Mouse (Mus musculus): ENCODE measurements at regions not wholly inside any gene's neighbourhood (a gene's known extent, or its start where the extent isn't known, plus 50 kb on each side); places are given as distances from the start of the nearest gene placed in this dataset.

DNA sequence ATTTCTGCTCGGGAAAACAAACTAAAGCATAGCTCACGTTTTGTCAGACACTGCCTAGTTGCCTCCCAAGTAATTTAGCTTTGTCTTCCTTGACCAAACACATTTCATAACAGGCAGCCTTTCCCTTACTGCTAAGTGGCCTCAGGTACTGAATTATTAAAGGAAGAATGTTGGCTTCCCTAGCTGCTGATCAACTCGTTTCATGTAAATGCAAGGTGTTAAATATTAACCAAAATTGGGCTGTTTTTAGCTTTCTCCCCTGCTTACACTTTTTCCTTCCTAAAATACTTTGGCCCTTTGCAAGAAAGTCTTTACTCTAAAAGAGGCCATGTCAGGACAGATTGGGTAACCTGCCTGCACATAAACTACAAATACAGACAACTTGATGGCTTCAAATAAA lies 265.4 kb downstream of the Pmp22 start:
- DNase-seq (ENCODE audit: low read depth, low spot score) = no peak

DNA sequence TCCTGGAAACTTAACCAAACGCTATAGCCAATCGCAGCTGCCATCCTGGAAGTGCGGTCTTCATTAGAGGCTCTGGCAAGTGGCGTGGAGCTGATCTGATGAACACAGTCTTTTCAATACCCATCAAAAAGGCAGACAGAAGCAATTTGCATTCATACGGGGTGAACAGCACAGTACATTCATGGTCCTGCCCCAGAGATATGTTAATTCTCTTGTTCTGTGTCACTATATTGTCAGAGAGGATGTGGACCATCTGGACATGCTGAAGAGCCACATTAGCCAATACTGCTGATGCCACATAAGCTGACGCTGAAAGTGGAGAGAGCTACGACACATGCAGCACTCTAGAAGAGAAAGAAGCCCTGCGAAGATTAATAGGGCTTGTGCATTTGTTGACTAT lies 267.6 kb downstream of the Pmp22 start:
- peak; percentile 22 for DNase-seq (ENCODE audit: low read depth, low spot score)

DNA sequence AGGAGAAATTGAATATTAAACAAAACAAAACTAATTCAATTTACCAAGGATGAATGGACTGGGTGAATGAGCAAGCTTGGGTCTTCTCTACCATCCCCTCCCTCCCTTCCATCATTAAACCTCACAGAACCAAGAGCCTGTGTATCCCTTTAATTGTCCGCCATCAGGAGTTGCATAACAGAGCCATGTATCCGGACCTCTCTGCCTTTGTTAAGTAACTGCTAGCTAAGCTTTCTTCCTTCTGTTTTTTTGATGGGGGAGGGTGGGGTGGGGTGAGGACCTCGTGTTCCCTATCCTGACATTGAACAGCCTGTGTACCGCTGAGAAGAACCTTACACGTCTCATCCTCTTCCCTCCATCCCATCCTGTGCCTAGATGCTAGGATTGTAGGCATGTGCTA lies 274.0 kb downstream of the Pmp22 start:
- no peak for DNase-seq (ENCODE audit: low read depth, low spot score)

DNA sequence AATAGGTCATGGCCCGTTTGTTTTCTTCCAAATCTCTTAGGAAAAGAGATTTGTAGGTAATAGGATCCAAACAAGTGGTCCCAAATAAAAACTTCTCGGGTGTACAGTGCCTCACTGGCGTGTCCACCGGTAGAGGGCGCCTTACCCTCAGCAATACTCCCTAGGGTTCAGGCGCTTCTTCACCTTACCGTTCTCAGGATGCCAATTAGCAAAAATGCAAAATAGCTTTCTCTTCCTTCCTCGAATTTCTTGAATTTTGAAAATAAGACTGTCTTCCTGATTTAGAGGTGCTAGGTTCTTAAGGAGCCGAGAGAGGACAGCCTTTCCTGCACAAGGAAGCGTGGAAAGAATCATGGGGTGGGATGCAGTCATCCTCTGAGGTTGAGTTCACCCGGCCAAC lies 275.9 kb downstream of the Pmp22 start:
- DNase-seq (ENCODE audit: low read depth, low spot score) = peak; percentile 77

DNA sequence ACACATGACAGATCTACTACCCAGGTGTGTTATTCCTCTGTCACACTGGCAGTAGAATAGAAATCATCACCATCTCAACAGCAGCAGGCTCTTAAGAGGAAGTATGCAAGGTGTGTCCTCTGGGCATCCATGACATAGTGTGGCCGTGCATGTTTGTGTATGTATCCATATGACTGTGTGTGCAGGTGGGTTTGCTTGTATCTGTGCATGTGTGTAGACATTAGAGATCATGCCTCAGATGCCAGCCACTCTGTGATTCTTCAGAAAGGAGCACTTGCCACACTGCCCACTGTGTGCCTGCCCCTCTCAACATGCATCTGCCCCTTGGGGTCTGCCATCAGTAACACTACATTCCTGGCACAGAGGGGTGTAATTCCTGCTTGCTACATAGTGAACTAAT lies 280.6 kb downstream of the Pmp22 start:
- no peak for DNase-seq (ENCODE audit: low read depth, low spot score)

DNA sequence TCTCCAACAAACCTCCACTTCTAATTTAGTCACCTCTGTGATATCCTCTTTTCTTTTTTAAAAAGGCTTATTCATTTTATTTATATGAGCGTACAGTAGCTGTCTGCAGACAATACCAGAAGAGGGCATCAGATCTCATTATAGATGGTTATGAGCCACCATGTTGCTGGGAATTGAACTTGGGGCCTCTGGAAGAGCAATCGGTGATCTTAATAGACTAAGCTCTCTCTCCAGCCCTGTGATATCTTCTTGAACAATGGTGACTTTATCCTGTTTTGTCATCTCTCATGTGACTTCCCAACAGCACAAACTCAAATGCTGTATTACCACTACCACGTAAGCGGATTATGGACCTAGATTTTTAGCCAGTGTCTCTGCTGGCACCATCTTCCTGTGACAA lies 282.1 kb downstream of the Pmp22 start:
- DNase-seq (ENCODE audit: low read depth, low spot score) = no peak

DNA sequence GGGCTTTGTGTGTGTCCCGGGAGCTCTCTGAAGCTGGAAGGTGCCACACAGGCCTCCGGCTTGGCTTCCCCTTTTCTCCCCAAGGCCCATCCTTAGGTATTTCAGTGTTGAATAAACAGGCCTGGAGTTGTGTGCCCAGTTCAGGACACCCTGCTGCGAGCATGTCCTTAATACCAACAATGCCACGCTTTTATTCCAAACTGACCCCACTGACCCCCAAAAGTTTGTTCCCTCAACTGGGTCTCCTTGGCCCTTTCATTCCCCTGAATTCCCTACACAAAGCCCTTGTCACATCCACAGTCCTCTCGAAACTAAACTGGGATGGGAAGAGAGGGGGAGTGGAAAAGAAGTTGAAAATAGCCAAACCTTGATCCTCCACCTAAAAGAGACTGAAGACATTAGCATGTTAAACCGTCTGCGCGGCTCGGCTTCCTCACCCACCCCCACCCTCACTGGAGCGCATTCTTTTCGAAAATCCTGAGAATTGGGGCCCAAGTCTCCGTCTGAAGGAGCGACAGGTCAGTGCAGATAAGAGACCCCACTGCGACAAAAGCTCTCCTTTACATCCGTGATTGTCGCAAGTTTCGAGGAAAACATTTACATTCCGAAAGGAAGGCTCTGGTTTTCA lies 283.7 kb downstream of the Pmp22 start:
- peak; percentile 81 for DNase-seq (ENCODE audit: low read depth, low spot score)

DNA sequence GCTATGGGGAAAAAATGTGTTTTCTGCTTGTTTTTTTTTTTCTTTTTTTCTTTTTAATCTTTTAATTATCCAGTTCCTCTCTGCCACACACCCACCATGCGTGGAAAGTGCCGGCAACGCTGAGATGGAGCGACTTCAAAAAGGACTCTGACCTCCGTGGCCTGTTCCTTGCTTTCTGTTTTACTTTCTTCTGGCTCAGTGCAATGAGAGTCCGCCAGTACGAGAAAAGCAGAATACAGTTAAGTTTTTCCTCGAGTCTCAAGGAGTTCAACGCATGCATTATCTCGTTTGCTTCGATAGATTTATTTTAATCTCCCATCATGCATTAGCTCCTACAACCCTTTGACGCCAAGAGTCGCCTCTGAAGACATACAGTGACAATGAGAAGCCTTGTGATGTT lies 284.3 kb downstream of the Pmp22 start:
- DNase-seq (ENCODE audit: low read depth, low spot score) = peak; percentile 20

DNA sequence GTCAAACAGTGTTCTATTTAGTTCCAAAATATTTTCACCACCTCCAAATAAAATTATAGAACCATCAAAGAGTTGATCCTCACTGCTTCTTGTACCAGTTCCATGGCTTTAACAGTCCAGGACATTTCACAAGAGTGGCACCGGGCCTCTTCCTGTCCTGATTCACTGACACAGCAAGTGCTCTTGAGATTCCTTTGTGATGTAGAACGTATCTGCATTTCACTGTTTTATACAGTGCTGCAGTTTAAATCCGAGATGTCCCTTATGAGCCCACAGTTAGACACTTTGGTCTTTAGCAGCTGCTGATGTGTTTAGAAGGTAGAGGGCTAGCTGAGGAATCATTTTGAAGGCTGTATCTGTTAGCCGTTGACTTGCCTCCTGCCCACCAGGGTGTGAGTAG lies 284.8 kb downstream of the Pmp22 start:
- DNase-seq (ENCODE audit: low read depth, low spot score) = no peak

DNA sequence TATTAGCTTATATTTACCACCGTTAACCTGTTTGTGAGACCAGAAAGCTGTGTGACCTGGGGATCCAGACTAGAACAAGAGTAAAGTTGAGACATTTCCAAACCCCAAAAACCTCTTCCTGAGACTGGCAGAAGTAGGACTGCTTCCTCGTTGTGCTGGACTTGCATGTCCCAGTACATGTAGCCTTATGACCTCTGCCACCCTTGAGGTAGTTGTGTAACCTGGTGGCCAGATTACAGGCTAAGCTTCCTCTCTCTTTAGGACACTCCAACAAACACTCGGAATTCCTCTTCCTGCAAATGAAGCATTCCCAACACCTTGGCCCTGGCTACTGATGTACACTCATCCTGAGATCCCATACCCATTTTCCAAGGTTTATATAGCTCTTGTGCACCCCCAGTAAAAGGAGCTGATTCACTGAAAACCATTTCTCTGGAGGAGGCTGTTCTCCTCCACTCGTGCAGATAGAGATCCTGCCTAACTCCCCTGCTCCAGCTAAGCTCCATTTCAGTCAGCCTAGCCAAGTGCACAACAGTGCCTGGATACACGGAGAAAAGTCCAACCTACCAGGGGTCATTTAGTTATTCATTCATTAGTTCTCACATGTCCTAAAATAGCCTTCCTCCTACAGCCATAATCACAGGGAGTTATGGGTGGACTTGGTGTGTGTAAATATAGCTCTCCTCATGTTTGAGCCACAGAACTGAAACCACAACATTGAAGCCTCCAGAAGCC lies 289.4 kb downstream of the Pmp22 start:
- DNase-seq (ENCODE audit: low read depth, low spot score) = no peak

DNA sequence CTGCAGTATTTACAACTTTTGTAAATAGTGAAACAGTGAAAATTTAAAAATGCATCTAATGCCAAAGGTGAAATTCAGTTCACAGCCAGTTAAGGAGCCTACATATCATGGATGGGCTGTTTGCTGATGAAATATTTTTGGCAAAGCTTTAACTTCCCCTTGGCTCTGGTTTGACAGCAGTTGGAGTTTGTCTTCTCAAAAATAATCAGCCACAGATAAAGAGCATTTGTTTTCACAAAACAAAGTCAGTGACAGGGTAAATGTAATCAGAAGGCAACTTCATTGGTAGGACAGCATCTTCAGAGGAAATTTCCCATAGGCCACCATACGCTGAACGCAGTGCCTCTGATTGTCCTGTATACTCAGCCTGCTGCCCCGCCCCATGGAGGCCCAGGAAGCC lies 291.6 kb downstream of the Pmp22 start:
- no peak for DNase-seq (ENCODE audit: low read depth, low spot score)

DNA sequence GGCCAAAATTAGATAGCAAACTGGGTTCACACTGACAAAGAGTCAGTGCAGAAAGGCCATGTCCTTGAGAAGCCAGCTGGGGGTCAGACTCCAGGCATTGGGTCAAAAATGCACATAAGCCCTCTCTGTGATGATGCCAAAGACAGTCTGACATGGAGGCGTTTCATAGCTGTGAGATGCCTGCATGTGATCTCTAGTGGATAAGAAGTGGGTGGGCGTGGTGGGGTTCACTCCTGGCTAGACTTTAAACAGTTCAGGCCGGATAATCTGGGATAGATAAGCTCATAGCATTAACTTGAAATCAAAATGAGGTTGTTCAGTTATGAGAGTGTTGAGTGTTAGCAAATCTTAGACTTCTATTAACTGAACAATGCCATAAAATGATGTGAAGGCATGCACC lies 293.3 kb downstream of the Pmp22 start:
- DNase-seq (ENCODE audit: low read depth, low spot score) = no peak

DNA sequence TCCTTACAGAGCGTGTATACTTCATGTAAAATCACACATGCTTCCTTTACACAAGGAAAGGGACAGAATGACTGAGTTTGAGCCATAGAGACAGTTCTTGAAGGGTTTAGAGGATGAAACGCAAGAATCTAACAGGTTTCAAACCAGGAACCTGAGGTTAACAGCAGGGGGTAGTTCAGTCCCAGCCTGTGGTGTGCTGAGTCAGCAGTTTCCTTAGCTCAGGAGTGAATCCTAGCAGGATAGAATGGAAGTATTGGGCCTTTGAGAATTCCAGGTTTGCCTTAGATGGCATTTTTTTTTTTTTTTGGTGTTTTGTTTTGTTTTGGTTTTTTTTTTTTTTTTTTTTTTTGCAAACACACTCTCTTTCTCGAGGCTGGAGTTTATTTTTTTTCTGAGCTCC lies 295.5 kb downstream of the Pmp22 start:
- DNase-seq (ENCODE audit: low read depth, low spot score) = no peak

DNA sequence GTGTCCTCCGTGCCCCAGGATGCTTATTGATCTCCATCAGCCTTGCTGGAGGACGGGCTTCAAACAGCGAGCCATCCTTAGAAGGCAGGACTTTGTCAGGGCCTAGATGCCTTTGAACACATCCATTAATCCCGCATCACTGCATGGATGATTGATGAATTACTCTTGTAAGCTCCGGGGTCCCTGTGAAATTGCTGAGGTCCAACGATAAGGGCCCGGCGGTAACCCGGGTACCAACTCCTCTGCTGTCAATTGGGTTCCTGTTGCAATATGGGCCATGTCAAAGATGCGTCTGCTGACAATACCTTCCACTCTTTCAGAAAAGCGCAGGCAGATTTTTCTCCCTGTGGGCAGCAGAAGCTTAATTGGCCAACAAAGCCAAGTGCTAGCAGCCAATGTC lies 297.0 kb downstream of the Pmp22 start:
- DNase-seq (ENCODE audit: low read depth, low spot score) = no peak

DNA sequence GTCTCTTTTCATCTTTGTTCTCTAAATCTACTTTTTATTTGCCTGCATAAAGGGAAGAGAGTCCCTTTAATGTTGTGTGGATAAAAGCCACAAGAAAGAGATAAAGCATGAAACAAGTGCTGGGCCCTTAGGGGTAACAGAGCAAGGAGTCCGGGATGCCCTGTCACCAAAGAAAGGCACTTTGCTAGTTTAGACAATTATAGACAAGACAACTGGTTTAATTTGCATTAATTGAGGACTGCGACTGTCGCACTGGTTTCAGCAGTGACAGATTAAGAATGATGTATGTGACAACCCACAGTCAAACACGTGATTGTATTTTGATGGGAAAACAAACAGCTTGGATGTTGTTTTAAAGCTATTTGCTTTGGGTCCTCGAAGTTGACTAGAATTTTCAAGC lies 325.0 kb downstream of the Pmp22 start:
- DNase-seq (ENCODE audit: low read depth, low spot score) = no peak

DNA sequence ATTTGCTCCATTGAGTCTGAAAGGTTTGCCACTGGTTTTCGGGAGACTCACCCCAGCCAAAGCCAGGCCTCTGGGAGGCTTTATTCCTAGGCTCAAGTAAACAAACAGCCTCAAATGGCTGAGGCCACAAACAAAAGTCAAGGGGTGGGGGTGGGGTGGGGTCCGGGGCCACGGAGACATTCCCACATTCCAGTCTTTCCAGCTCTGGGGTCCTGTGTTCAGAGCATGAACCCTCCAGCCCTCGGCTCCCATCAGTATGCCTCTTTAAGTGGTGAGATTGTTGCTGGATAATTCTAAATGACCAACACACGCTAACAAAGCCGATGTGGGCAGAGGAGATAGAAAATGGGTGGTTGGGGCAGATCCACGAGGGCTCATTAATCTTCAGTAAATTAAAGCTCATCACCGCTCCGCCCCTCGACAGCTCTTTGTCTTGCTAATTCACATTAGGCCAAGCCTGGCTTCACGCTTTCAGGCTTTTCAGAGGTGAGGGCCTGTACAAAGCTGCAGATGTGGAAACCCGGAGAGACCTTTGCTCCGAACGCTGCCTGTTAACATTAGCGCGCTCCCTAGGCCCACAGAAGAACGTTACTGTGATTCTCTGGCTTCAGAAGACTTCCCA lies 326.2 kb downstream of the Pmp22 start:
- peak; percentile 71 for DNase-seq (ENCODE audit: low read depth, low spot score)

DNA sequence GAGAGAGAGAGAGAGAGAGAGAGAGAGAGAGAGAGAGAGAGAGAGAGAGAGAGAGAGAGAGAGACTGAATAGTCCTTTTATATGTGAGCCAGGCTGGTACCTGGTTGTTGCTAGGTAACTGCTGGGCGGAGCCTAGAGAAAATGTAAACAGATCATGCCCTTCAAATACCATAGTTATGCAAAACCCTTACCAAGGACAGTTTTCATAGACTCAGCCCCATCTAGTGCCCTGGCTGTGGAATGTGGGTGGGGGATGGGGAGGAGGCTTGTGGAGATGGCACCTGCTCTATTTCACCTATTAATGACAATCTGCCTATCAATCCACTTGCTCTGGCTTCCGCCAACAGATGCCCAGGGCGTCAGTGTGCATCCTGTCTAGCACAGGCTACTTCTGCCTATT lies 327.6 kb downstream of the Pmp22 start:
- no peak for DNase-seq (ENCODE audit: low read depth, low spot score)

DNA sequence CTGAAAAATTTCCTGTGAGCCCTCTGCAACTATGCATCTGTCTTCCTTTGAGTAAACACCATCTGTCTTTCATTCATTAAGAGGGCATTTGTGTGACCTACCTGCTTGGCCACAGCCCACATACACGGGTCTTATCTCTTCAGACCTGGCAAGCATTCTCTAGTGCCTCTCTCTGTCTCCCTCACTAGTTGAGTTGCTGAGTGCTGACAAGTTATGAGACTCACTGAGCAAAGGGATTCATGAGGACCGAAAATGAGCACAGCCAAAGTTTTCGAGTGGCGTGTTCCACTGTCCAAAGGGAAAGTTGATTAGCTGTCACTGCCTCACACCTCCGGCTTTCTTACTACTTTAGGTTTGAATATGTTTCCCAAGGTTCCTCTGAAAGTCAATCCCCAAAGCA lies 328.5 kb downstream of the Pmp22 start:
- no peak for DNase-seq (ENCODE audit: low read depth, low spot score)

DNA sequence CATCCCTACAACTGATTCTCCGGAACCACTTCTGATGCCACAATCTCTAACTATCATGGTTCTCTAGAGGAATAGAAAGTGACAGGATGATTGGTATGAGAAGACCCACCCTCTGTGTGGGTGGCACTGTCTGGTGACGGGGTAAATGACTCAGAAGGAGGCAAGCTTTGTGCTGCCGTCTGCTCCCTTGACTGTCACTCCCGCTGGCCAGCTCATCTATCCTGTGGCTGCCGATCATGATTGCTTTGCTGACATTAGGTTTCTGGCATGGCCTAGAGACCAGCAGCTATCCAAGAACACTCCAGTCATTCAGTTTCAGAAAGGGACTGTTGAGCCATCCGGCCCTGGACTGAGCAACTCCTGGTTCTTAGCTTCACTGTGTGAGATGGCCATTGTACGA lies 331.4 kb downstream of the Pmp22 start:
- no peak for DNase-seq (ENCODE audit: low read depth, low spot score)

DNA sequence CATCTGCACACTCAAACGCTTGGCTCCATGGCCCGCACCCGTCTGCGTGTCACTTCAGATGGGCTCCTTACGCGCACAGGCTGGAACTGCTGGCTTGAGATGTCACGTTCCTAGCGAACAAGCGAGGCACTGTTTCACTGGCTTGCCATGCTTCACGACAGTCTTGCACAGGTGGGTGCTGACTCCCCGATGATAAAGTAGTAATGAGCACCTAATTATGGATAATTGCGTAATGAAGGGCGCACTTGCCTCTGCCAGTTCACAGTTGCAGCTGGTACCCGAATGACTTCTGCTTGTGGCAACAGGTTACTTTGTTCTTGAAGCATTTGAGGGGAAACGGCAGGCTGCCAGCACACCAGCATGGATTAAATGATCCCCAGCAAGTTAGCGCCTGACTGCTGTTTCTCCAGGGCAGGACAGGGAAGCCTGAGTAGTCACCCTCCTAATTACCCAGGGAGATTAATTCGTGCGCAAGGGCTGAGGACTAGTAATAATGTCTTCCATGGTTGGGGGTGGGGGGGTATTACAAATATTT lies 335.1 kb downstream of the Pmp22 start:
- DNase-seq (ENCODE audit: low read depth, low spot score) = no peak

DNA sequence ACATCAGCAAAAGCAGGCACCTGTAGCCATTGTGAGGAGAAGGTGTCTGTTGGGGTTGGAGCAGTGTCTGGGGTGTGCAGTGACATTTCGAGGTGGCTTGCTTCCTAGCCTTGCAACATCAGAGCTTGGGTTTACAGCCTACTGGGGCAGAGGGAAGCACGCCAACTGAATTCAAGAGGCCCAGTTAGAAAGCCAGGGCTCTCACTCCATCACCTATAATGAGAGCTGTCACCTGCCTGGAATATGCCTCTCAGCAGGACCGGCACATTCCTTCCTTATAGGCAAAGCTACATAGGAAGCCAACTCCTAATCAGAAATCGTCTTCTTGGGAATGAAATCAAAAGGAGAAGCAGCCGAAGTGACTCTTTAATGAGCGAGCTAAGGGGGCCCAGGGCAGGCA lies 337.2 kb downstream of the Pmp22 start:
- DNase-seq (ENCODE audit: low read depth, low spot score) = no peak

DNA sequence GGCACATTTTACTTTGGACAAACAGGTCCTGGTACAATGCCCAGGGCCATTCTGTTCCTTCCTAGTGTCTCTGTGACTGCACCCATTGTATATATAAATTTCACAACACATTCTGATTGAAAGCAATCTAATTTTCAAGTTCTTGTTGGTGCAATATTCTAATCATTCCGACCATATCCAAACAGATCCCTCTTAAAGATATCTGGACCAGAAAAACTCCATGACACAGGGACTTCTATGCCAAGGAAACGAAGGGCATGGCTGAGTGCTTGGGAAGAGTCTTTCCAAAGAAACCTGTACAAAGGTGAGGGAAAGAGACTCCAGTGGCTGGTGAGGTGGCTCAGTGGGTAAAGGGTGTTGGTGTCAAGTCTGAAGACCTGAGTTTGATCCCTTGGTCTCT lies 337.8 kb downstream of the Pmp22 start:
- no peak for DNase-seq (ENCODE audit: low read depth, low spot score)

DNA sequence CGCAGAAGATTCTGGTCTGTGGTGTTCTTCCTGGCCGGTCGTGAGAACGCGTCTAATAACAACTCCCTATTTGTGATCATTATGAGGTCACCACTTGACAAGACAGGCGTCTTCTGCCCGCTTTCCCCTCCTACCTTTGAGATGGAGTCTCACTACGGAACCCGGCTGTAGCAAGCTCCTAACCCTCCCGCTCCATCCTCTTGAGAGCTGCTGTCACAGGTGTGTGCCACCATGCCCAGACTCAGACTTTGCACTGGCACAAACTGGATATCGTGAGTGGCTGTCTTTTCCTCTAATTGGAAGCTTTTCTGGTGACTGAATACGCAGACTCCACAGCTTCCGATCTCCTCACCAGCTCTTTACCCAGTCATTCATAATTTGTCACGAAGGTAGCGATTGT lies 346.0 kb downstream of the Pmp22 start:
- DNase-seq (ENCODE audit: low read depth, low spot score) = no peak

All from mesoderm, embryonic 11.5 days (tissue).